Mouse (Mus musculus): ENCODE data around the gene Cda.
"Not testable (repeated sequence)": the region's sequence is repeated elsewhere in the genome, so short reads cannot be mapped to it uniquely, and the experiment has no call there.

The Cda gene

GRCm38 (mm10) chr4:138335036-138335435, 32.8 kb downstream of the Cda start:
- no peak for DNase-seq (ENCODE audit: low read depth, low spot score)

GRCm38 (mm10) chr4:138333135-138333534, 34.7 kb downstream of the Cda start:
- DNase-seq (ENCODE audit: low read depth, low spot score) = no peak

DNA sequence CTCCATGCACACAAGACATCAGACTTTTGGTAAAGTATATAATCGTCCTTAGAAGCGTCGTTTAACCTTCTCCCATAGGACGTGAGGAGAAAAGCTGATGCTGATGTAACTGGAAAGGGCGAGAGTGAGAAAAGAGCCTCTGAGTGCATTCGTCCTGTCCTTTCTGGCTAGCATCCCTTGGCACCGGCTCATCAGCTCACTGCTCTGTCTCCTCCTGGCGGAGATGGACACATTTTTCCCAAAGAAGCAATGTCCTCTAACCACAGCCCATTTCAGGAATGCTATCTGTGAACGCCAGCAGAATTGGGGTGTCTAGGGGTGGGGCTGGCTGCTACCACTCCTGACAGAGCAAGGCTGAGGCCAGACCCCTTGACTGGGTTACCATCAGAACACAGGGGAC, 36.1 kb downstream of the Cda start:
- no peak for DNase-seq (ENCODE audit: low read depth, low spot score)

GRCm38 (mm10) chr4:138330264-138330671, 37.5 kb downstream of the Cda start:
- no peak for DNase-seq (ENCODE audit: low read depth, low spot score)

DNA sequence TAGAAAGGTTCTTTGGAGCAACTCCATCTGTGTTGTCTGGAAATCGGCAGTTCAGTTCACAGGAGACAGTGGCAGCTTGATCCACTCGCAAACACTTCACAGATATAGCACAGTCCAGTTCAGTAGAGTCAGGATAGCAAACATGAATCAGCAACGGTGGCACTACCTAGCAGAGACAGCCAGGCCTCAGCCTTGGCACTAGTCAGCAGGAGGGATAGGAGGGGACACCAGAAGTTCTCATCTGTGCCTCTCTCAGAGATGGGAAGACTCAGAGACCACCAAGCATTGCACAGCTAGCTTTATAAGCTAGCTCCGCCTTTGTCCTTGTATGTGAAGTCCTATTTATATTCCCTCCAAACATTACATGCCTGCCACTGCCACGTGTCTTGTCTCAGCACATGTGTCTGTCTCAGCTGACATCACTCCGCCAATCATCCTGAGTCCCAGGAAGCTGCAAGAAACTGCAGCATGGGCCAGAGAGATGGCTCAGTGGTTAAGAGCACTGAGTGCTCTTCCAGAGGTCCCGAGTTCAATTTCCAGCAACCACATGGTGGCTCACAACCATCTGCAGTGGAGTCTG, 39.8 kb downstream of the Cda start:
- no peak for DNase-seq (ENCODE audit: low read depth, low spot score)

DNA sequence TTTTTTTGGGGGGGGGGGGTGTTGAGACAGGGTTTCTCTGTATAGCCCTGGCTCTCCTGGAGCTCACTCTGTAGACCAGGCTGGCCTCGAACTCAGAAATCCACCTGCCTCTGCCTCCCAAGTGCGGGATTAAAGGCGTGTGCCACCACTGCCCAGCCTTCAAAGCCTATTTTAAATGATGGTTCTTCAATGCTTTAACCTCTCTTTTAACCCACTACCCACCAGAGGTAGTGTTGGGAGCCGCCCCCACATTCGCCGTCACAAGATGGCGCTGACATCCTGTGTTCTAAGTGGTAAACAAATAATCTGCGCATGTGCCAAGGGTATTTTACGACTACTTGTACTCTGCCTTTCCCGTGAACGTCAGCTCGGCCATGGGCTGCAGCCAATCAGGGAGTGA, 40.6 kb downstream of the Cda start:
- not testable (repeated sequence) for DNase-seq (ENCODE audit: low read depth, low spot score)

DNA sequence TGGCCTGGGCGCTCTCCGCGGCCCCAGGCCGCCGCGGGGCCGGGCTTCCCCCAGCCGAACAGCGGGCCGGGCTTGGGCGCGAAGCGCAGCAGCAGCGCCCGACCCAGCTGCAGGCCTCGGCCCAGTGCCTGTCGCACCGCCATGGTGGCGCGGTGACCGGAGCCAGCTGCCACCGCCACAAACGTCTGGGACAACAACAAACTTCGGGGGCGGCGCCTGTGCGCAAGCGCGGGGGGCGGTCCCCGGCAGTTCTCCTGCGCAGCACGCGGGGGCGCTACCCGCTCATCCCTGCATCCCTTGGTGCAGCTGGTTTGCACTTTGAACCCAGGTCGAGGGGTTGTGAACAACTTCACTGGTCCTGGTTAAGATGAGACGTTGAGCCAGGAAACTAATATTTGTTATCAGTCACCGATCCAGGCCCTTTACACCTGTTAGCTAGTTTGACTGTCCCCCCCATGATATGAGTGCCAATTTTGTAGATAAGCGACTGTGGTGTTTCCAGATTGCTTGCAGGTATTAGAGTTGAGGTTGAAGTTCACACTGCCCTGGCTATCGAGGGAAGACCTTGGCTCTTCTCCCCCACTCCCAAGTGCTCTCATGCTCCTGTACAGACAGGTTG, 41.6 kb downstream of the Cda start, which contains the start of gene Pink1:
Pink1 (minus strand) TSS at position 231 of the 619 bp plus-strand sequence.
- DNase-seq (ENCODE audit: low read depth, low spot score) = peak; percentile 88

- DNase-seq (ENCODE audit: low read depth, low spot score) = peak; percentile 97
These were observed 42.2 kb downstream of the Cda start for GRCm38 (mm10) chr4:138325466-138326076.

DNA sequence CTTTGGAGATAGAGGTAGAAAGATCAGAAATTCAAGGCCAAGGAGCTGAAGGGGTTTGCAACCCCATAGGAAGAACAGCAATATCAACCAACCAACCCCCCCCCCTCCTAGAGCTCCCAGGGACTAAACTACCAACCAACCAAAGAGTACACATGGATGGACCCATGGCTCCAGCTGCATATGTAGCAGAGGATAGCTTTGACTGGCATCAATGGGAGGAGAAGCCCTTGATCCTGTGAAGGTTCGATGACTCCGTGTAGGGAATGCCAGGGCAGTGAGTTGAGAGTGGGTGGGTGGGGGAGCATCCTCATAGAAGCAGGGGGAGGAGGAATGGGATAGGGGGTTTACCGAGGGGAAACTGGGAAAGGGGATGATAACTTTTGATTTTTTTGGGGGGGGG, 43.3 kb downstream of the Cda start:
- DNase-seq (ENCODE audit: low read depth, low spot score) = no peak

GRCm38 (mm10) chr4:138323753-138324152, 44.0 kb downstream of the Cda start:
- DNase-seq (ENCODE audit: low read depth, low spot score) = no peak

GRCm38 (mm10) chr4:138322692-138323091, 45.1 kb downstream of the Cda start:
- no peak for DNase-seq (ENCODE audit: low read depth, low spot score)

DNA sequence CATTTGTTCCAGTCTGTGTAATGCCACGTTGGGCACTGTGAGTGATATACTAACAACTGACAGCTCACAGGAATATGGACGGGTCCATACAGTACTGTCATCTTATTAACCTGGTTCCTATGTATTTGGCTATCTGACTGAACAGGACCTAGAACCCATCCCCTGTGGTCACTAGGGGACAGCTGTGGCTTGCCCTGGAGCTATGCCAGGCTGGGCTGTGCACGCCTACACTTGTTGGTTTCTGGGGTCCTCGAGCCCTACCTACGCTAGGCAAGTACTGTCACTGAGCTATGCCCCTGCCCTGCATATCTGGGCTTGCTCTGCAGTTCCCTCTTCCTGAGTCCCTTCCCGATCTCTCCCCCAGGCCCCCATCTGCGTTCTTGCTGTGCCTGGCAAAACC, 46.3 kb downstream of the Cda start:
- DNase-seq (ENCODE audit: low read depth, low spot score) = no peak

DNA sequence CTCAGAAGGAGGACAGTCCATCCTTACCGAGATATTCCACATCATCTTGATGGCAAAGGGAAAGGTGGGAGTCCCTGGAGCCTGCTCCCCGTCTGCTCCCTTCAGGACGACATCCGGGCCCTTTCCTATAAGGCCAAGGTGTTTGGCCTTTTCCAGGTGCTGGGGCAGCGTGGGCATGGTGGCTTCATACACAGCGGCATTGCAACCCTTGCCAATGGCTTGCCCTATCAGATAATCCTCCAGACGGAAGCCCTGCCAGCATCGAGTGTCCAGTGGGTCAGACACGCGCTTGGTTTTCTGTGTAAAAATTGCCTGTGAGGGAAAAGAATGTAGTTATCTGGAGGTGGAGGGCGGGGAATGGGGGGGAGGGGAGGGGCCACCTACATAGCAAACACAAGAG, 47.1 kb downstream of the Cda start:
- no peak for DNase-seq (ENCODE audit: low read depth, low spot score)

- peak; percentile 90 for DNase-seq (ENCODE audit: low read depth, low spot score)
These were observed 48.3 kb downstream of the Cda start for GRCm38 (mm10) chr4:138319508-138319907.

DNA sequence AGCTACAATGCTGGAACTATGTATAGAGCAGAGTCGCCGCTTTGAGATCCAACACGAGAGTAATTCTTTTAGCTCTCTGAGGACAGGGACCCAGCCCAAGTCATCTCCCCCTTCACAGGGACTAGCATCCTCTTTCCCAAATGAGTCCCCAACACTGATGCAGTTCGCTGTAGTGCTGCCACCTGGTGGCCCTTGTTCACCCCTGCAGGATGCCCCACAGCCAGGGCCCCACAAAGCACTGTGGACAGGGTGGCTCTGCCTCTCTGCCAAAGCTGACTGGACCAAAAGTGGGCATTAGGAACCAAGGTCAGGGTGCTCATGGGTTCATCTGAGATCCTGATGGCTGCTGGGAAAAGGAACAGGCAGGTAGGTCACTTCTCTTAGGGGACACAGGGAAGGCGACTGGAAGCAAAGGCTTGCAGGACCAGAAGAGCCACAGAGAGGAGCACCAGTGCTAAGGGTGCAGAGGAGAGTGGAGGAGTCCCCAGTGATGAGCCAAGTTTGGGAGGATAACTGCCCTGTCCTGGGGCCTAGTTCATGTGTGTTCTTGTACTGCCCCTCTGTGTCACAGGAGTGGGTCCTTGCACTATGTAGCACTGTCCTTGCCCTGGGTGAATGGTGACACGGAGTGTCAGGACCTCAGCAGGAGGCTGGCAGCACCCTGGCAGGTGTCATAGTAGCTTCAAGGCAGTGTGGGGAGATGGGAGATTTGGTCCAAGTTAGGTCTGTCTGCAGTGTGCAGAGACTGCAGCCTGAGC, 49.1 kb downstream of the Cda start:
- peak; percentile 73 for DNase-seq (ENCODE audit: low read depth, low spot score)

GRCm38 (mm10) chr4:138316369-138316768, 51.4 kb downstream of the Cda start:
- DNase-seq (ENCODE audit: low read depth, low spot score) = peak; percentile 67

DNA sequence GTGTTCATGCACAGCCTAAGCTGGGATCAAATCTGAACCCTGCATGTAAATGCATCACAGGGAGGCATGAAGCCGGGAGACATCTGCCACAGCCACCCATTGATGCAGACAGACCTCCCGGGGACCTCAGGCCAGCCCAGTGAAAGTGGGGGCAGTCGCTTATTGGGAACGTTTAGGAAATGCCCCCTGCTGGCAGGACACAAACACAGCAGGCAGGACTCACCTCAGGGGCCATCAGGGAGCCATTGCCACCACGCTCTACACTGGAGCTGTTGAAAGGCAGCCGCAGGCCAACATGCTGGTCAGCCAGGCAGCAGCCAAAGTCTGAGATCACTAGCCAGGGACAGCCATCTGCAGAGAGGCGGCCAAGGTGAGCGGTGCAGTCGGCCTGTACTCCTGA, 52.0 kb downstream of the Cda start:
- DNase-seq (ENCODE audit: low read depth, low spot score) = peak; percentile 68

DNA sequence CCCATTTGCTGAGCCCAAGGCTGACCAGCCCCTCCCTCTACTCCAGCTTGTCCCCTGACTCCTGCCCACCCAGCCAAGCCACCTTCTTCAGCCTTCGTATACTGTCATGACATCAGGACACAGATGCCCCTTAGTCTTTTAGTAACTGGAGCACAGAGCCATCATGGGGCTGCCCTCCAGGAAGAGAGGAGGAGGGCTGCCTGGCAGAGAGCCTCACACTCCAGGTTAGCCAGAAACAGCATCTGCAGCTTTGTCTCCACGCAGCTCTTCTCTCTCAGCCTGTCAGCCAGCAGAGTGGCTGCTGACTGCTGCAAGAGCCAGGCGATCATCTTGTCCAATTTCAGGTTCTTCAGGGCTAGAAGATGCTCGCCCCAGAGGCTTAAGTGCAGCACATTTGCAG, 54.0 kb downstream of the Cda start:
- DNase-seq (ENCODE audit: low read depth, low spot score) = no peak

GRCm38 (mm10) chr4:138313021-138313420, 54.8 kb downstream of the Cda start:
- DNase-seq (ENCODE audit: low read depth, low spot score) = no peak

DNA sequence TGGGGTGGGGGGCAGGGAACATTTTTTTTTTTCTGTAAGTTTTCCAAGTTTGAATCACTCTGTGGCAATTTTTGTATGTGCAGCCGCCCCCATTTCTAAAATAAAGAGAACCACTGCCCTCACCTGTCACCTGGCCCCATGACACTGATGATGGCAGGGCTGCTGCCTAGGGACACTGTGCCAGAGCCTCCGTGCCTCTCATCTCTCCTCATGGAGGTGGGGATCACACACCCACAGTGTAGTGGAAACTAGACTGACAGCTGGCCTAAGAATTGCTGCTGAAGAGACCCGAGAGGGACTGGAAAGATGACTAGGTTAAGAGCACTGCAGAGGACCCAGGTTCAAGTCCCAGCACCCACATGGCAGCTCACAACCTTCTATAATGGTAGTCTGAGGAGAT, 55.7 kb downstream of the Cda start:
- no peak for DNase-seq (ENCODE audit: low read depth, low spot score)

- DNase-seq (ENCODE audit: low read depth, low spot score) = peak; percentile 58
These were observed 56.2 kb downstream of the Cda start for GRCm38 (mm10) chr4:138311595-138311994.

- no peak for DNase-seq (ENCODE audit: low read depth, low spot score)
These were observed 57.4 kb downstream of the Cda start for GRCm38 (mm10) chr4:138310311-138310910.
